Mouse (Mus musculus) mouse embryonic stem cell (cell line): ENCODE measurements around the gene Pcp2.

ENCODE experiments used
- in situ Hi-C, 2 experiments: fragments of 300-500 bp; cut with MboI; formaldehyde crosslinking; loops; 1 replicate in 1 of 2; 3 replicates in 1 of 2; pipeline ENCODE4 v1.14.3; 2019 to 2020; ENCODE audit warnings: low sequenced_read_pairs in 2 of 2, low pct_unique_long_range_greater_than_20kb in 1 of 2, mixed read lengths in 1 of 2; ENCODE audit not compliant: unreplicated experiment in 1 of 2

Pcp2 gene

DNA sequence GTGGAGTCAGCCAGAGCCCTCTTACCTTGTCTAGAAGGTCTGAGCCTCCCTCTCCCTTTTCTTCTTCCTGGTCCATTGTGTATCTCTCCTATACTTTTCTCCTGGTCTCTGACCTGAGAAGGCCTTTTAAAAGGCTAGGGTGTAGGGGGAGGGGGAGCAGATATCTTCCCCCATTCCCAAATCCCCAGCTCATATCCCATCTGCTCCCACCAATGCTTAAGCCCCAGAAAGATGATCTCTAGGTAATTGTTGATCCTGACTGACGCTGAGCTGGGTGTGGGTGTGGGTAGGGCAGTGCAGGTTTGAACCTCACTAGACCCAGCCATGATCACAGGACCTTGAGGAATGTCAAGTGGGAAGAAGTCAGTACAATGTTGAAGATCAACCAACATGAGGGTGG lies at the start of gene Pcp2:
Gene Pcp2, minus strand, starts transcription at position 101 of the 400 bp plus-strand sequence.
- in situ Hi-C loops = no loop called here

GRCm38 (mm10) chr8:3674671-3675070 lies 49.3 kb upstream of the Pcp2 start:
- in situ Hi-C loops = loop anchor here in 1 of 2 experiments (5.0 kb wide), 2 partner anchors 37 to 102 kb away; no protein-coding TSS in a partner anchor

GRCm38 (mm10) chr8:3671980-3672491 lies 46.7 kb upstream of the Pcp2 start, which contains the start of gene Fcor:
Gene Fcor (minus strand): TSS chr8:3672362.
- in situ Hi-C loops = loop anchor here in 1 of 2 experiments (5.0 kb wide), 2 partner anchors 35 to 100 kb away; no protein-coding TSS in a partner anchor

DNA sequence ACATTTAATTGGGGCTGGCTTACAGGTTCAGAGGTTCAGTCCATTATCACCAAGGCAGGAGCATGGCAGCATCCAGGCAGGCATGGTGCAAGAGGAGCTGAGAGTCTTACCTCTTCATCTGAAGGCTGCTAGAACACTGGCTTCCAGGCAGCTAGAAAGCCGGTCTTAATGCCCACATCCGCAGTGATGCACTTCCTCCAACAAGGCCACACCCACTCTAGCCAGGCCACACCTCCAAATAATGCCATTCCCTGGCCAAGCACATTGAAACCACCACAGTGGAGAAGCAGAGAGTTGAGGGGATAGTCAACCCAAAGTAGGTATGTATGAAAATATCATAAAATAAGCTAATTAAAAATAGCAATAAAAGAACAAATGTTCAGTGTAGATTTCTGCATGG lies 45.0 kb upstream of the Pcp2 start:
- in situ Hi-C loops = loop anchor here in 1 of 2 experiments (5.0 kb wide), 2 partner anchors 33 to 98 kb away; no protein-coding TSS in a partner anchor

DNA sequence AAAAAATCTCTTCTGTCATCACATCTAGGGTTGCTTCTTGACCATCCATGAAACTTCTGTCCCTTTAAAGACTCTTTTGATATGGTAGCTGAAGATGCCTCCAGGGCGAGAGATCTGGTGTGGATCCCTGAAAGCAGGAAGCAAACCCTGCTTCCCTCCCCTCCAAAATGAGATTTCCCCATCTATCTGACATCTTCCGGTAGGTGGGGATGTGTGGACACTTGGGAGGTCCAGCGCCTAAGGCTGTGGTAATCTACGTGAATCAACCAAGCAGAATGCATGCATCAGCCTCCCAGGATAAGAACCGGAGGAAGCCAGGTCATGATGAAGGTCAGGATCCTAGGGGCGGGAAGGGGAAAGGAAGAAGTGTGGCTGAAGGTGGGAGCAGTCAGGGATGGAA lies 40.2 kb upstream of the Pcp2 start, which contains the start of gene Mcemp1:
Gene Mcemp1, plus strand, starts transcription at position 248 of the 400 bp plus-strand sequence.
- in situ Hi-C loops = no loop called here

DNA sequence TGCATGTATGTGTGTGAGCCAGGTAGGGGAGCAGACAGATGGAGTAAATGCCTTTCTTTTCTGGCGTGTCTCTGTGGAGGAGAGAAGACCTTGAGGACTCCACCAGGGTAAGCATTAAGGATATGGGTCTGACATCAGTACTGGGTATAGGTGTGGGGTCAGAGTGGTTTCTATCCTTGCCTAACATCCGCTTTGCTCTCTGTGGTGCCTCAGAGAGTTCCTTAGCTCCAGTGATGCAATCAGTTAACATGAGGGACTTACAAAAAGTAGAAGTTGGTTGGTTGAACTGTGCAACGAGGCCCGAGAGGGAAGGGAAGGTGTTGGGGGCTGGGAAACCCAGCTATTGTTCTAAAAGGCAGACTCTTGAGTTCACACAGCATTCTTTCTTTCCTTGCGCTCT lies 39.1 kb upstream of the Pcp2 start:
- in situ Hi-C loops = no loop called here

DNA sequence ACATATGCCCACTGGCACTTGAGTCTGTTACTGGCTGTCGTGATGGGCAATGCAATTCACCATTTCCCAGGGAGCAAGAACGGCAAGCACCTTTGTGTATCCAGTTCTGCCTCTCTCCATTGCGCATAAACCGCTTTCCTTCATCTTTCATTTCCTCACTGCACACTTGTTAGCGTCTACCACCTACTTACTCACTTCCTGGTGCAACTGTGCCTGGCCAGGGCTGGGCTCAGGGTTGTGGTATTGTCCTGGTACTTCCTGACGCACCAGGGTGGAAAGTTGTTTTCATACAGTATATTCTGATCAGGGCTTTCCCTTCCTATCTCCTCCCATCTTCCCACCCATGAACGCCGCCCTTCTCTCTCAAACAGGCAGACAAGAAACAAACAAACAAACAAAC lies 35.5 kb upstream of the Pcp2 start:
- in situ Hi-C loops = no loop called here

- in situ Hi-C loops = no loop called here
Observed at GRCm38 (mm10) chr8:3656725-3657381, 31.5 kb upstream of the Pcp2 start.

- in situ Hi-C loops = no loop called here
Observed at GRCm38 (mm10) chr8:3655526-3655925, 30.2 kb upstream of the Pcp2 start, which contains the start of gene Retn. Gene Retn (plus strand): TSS chr8:3655770.

- in situ Hi-C loops = no loop called here
Observed at GRCm38 (mm10) chr8:3654726-3655508, 29.6 kb upstream of the Pcp2 start.

- in situ Hi-C loops = no loop called here
Observed at GRCm38 (mm10) chr8:3652845-3653244, 27.5 kb upstream of the Pcp2 start.

- in situ Hi-C loops = no loop called here
Observed at GRCm38 (mm10) chr8:3648990-3649389, 23.6 kb upstream of the Pcp2 start.

DNA sequence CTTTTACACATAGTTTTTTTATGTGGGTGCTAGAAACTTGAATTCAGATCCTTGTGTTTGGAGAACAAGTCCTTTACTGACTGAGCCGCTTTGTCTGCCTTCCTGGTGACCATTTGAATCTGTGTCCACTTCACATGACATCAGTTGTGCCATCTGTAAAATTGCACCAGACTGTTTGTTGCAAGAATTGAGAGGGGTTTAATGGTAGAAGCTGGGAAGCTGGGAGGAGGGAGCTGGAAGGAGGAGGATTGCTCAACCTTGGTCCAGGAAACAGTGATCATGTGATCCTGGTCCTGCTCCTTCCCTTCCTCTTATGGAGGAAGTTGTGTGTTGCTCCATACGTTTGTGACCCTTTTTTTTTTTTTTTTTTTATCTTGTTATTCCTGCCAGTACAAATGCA lies 22.9 kb upstream of the Pcp2 start:
- in situ Hi-C loops = no loop called here

- in situ Hi-C loops = no loop called here
Observed at GRCm38 (mm10) chr8:3647561-3647960, 22.2 kb upstream of the Pcp2 start.

- in situ Hi-C loops = no loop called here
Observed at GRCm38 (mm10) chr8:3646824-3647531, 21.6 kb upstream of the Pcp2 start.

- in situ Hi-C loops = no loop called here
Observed at GRCm38 (mm10) chr8:3645804-3646203, 20.5 kb upstream of the Pcp2 start.

DNA sequence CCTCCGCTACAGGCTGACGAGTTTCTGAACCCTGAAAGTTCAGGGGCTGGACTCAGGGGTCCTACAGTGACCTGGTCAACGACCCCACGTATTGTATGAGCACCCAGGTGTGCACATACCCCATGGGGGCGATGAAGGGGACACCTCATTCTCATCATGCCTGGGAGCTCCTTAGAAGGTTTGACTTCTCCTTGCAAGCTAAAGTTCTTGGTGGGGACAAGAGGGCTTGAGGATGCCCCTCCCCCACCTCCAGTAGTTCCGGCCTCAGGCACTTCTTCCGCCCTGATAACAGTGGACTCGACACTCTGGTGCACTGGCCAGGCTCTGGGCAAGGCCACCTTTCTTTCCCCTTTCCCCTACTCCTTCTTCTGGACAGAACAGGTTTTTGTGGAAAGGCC lies 6.1 kb upstream of the Pcp2 start:
- in situ Hi-C loops = no loop called here

DNA sequence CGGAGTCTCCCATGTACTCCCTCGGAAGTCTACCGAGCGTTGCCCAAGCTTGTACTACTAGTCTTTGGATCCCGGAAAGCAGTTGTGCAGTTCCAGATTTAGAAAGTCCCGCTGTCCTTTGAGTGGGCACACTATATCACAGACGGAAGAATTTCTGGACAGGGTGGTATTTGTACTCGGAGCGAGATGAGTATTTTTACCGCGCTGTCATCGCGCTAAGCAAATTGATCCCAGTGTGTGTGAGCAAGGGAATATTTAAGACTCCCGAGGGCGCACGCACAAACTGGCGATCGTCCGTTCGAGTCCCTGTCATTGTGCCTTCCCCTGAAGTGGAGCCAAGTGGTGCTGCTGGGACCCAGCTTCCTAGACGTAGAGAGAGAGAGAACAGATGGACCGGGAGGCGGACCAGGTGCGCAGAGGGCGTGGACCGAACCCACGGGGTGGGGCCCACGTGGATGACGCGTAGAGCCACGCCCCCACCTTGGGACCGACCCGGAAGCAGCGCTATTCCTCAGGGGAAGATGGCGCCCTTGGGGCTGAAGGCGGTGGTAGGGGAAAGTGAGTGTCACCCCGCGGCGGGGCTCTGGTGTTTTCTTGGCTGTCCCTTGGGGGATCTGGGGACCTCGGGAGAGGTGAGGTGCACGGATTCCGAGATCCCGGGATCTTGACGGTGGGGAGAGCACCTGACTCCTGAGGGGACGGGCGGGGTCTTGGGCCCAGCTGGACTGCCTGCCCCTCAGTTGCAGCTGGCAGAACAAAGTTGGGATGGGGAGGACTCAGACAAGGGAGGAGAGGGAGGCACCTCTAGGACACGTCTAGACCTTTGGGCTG lies 5.5 kb upstream of the Pcp2 start, which contains the start of gene Stxbp2:
Gene Stxbp2, plus strand, starts transcription at position 309 of the 831 bp plus-strand sequence.
- in situ Hi-C loops = no loop called here
